Mouse (Mus musculus): ENCODE measurements around the gene Gch1.

- TF ChIP-seq CTCF (IDR thresholded peaks at IDR 0.05; ENCODE audit: control insufficient read depth, insufficient read depth, insufficient replicate concordance, low read depth, low read length) (no peak), POLR2A (IDR thresholded peaks at IDR 0.05; ENCODE audit: control insufficient read depth, low read depth, low read length) (no peak)
Observed at GRCm38 (mm10) chr14:47209669-47210164, 20.5 kb upstream of the Gch1 start.
